Mouse (Mus musculus): ENCODE data around the gene Prss41.

- TF ChIP-seq MAFK (IDR thresholded peaks at IDR 0.05; ENCODE audit: insufficient read depth, low read depth, low read length) = no peak
- no peak for TF ChIP-seq HCFC1 (IDR thresholded peaks at IDR 0.05; ENCODE audit: borderline replicate concordance, insufficient read depth, low read length)
- TF ChIP-seq CHD2 (IDR thresholded peaks at IDR 0.05; ENCODE audit: low read depth, low read length) = no peak
- no peak for TF ChIP-seq ZNF384 (IDR thresholded peaks at IDR 0.05; ENCODE audit: low read depth, low read length)
- TF ChIP-seq ZC3H11A (IDR thresholded peaks at IDR 0.05; ENCODE audit: borderline replicate concordance, low read depth, low read length) = no peak
Measured at GRCm38 (mm10) chr17:23822094-23822493, 21.9 kb downstream of the Prss41 start.

All from ES-E14 (cell line).